ENCODE assay signal across 8 mouse cellular contexts in the genomic region with DNA sequence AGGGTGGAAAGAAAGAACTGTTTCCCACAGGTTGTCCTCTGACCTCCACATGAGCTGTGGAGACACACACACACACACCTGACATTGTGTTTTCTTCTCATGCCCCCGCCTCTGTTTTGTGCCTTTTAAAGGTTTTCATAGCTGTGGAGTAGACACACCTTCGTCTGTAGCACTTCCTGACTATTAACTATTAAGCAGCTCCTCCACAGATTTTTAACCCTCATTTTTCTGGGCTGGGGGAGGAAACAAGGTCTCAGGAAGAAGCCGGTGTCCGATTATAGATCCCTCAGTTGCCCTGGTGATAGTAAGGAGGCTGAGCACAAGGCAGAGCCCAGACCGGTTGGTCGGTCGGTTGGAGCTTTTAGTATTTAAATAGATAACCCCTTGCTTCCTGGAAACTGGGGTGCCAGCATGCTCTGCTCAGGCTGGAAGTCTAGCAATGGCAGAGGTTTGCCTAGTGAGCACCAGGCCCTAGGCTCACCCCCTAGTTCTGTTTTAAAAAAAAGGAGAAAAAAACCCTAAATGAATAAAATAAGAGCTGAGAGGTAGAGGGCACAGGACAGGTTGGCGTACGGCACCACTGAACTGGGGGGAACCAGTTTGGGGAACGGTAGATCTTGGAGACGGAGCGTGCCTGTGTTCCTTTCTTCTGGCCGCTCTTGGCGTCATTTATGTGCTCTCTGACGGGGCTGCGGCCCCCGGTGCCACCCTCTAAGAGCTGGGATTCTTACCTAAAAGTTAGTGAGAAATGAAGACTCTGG. TPM values are rescaled to one million over a fixed set of nuclear protein-coding genes. Genes with fewer than 3 reads are reported as not detected.
DNase-seq lines count a peak whose midpoint lies in the region; ATAC-seq and TF ChIP-seq lines count a peak whose summit lies in the region.

No protein-coding gene starts in this region.

- H3K9ac ChIP-seq in kidney, embryonic 15.5 days = peak overlapping the region; percentile 57
- H3K9ac ChIP-seq in forebrain, embryonic 14.5 days (ENCODE audit: low read length) = peak overlapping the region; percentile 80
- peak overlapping the region; percentile 86 for H3K9ac ChIP-seq in liver, embryonic 13.5 days
- peak overlapping the region; percentile 86 for H3K9ac ChIP-seq in stomach, postnatal 0 days (ENCODE audit: low read length)

- peak overlapping the region; percentile 60 for H3K4me3 ChIP-seq in kidney, embryonic 15.5 days (replicated peaks)
- peak overlapping the region; percentile 61 for H3K4me3 ChIP-seq in forebrain, embryonic 14.5 days (ENCODE audit: low read depth, low read length)
- H3K4me3 ChIP-seq in liver, embryonic 13.5 days (replicated peaks) = peak overlapping the region; percentile 76
- H3K4me3 ChIP-seq in stomach, postnatal 0 days (ENCODE audit: low read depth, low read length) = peak overlapping the region; percentile 65

- H3K27me3 ChIP-seq in kidney, embryonic 15.5 days = no peaks in the 10 kb centered on the region
- no peaks in the 10 kb centered on the region for H3K27me3 ChIP-seq in forebrain, embryonic 14.5 days (replicated peaks; ENCODE audit: control insufficient read depth, insufficient read depth, low read length)
- no peaks in the 10 kb centered on the region for H3K27me3 ChIP-seq in liver, embryonic 13.5 days
- no peaks in the 10 kb centered on the region for H3K27me3 ChIP-seq in stomach, postnatal 0 days (ENCODE audit: control insufficient read depth, insufficient read depth, low read length)

- TF ChIP-seq CTCF in stomach, postnatal 0 days (IDR thresholded peaks at IDR 0.05; ENCODE audit: low read depth) = no peak

- 2% methylated on average over 17 of the region's 17 CpGs for WGBS in kidney, embryonic 15.5 days
- WGBS in forebrain, embryonic 14.5 days = 3% methylated on average over 17 of the region's 17 CpGs
- 2% methylated on average over 17 of the region's 17 CpGs for WGBS in liver, embryonic 13.5 days (ENCODE audit: insufficient replicate concordance)
- WGBS in stomach, postnatal 0 days = 1% methylated on average over 17 of the region's 17 CpGs

- DNase-seq in kidney, postnatal 25 days = no peak
- DNase-seq in R1 (ENCODE audit: low read depth, low spot score) = peak; percentile 57
- DNase-seq in forebrain, embryonic 14.5 days (ENCODE audit: low spot score) = no peak
- DNase-seq in liver, embryonic 13.5 days = peak; percentile 61
- peak; percentile 61 for DNase-seq in stomach, postnatal 0 days (ENCODE audit: low spot score)
- DNase-seq in right cerebral cortex, adult 18-20 months = no peak
- no peak for DNase-seq in kidney, adult 9 months

- no peak for TF ChIP-seq EP300 in stomach, postnatal 0 days (optimal IDR thresholded peaks at IDR 0.05)

- no peaks in the 10 kb centered on the region for H3K9me3 ChIP-seq in kidney, embryonic 15.5 days (replicated peaks)
- no peaks in the 10 kb centered on the region for H3K9me3 ChIP-seq in forebrain, embryonic 14.5 days (replicated peaks; ENCODE audit: control insufficient read depth, low read length)
- H3K9me3 ChIP-seq in liver, embryonic 13.5 days (replicated peaks) = no peaks in the 10 kb centered on the region
- H3K9me3 ChIP-seq in stomach, postnatal 0 days (ENCODE audit: control insufficient read depth, low read length) = no peaks in the 10 kb centered on the region

- peaks cover 45% of the 10 kb centered on the region for H3K4me1 ChIP-seq in kidney, embryonic 15.5 days
- H3K4me1 ChIP-seq in forebrain, embryonic 14.5 days (ENCODE audit: control insufficient read depth, insufficient read depth, low read length) = peaks cover 18% of the 10 kb centered on the region
- H3K4me1 ChIP-seq in liver, embryonic 13.5 days (replicated peaks) = peaks cover 52% of the 10 kb centered on the region
- peaks cover 15% of the 10 kb centered on the region for H3K4me1 ChIP-seq in stomach, postnatal 0 days (replicated peaks; ENCODE audit: control insufficient read depth, insufficient read depth)

- H3K4me2 ChIP-seq in kidney, embryonic 15.5 days = peak overlapping the region; percentile 82
- peak overlapping the region; percentile 90 for H3K4me2 ChIP-seq in forebrain, embryonic 14.5 days (ENCODE audit: low read length)
- peak overlapping the region; percentile 90 for H3K4me2 ChIP-seq in liver, embryonic 13.5 days
- peak overlapping the region; percentile 88 for H3K4me2 ChIP-seq in stomach, postnatal 0 days (replicated peaks; ENCODE audit: low read depth)

- peak; percentile 44 for ATAC-seq in kidney, embryonic 15.5 days (replicated peaks; ENCODE audit: low FRiP score)
- peak; percentile 57 for ATAC-seq in forebrain, embryonic 14.5 days
- peak; percentile 78 for ATAC-seq in liver, embryonic 13.5 days (ENCODE audit: low read depth)
- peak; percentile 29 for ATAC-seq in stomach, postnatal 0 days (ENCODE audit: low FRiP score, low TSS enrichment)

- peaks cover 9% of the 10 kb centered on the region for H3K36me3 ChIP-seq in kidney, embryonic 15.5 days
- H3K36me3 ChIP-seq in forebrain, embryonic 14.5 days (ENCODE audit: control insufficient read depth, insufficient read depth, low read length) = no peaks in the 10 kb centered on the region
- peaks cover 16% of the 10 kb centered on the region for H3K36me3 ChIP-seq in liver, embryonic 13.5 days
- H3K36me3 ChIP-seq in stomach, postnatal 0 days (ENCODE audit: control insufficient read depth, insufficient read depth, low read length) = no peaks in the 10 kb centered on the region

- H3K27ac ChIP-seq in kidney, embryonic 15.5 days = peak overlapping the region; percentile 99
- peak overlapping the region; percentile 92 for H3K27ac ChIP-seq in forebrain, embryonic 14.5 days (ENCODE audit: low read depth, low read length)
- peak overlapping the region; percentile 99 for H3K27ac ChIP-seq in liver, embryonic 13.5 days
- peak overlapping the region; percentile 100 for H3K27ac ChIP-seq in stomach, postnatal 0 days (replicated peaks)

RNA-seq across cellular contexts. Expression of a gene that starts 38.1 kb away (rescaled TPM):
- polyA plus RNA-seq in kidney, embryonic 15.5 days (2015; fragmentation: Nextera tagmentation; extraction: Ambion mirVana) = 141 and 143 TPM in 2 replicates
- polyA plus RNA-seq in forebrain, embryonic 14.5 days (2014; fragmentation: Nextera tagmentation; extraction: Ambion mirVana) = 138 and 144 TPM in 2 replicates
- 86.2 and 97.8 TPM in 2 replicates for polyA plus RNA-seq in liver, embryonic 13.5 days (2015; fragmentation: Nextera tagmentation; extraction: Ambion mirVana)
- polyA plus RNA-seq in stomach, postnatal 0 days (2015; fragmentation: Nextera tagmentation; extraction: Ambion mirVana) = 113 TPM in 2 replicates

Comparison
In these comparisons a context has a peak if more than half of its experiments do, and no peak if none do; other contexts are left out.
1. DNase-seq: peak in R1 (single experiment), liver, embryonic 13.5 days (single experiment) and stomach, postnatal 0 days (single experiment); none in kidney, postnatal 25 days (0 of 2), forebrain, embryonic 14.5 days (single experiment), right cerebral cortex, adult 18-20 months (single experiment) and kidney, adult 9 months (single experiment).
2. Peak in every context shown above with its lines, with median percentiles within 50 percentile points of each other: ATAC-seq, H3K27ac ChIP-seq, H3K4me2 ChIP-seq, H3K4me3 ChIP-seq and H3K9ac ChIP-seq.